Mouse (Mus musculus) lung, postnatal 25 days (tissue): ENCODE results near the gene Cnksr1.
A peak's percentile ranks its signal among the peaks of the same experiment; 100 is the strongest.

ENCODE experiments used
- DNase-seq: peaks from one replicate; pipeline ENCODE4 v3.0.0; 2022; ENCODE audit warnings: low spot score

Gene Cnksr1

DNA sequence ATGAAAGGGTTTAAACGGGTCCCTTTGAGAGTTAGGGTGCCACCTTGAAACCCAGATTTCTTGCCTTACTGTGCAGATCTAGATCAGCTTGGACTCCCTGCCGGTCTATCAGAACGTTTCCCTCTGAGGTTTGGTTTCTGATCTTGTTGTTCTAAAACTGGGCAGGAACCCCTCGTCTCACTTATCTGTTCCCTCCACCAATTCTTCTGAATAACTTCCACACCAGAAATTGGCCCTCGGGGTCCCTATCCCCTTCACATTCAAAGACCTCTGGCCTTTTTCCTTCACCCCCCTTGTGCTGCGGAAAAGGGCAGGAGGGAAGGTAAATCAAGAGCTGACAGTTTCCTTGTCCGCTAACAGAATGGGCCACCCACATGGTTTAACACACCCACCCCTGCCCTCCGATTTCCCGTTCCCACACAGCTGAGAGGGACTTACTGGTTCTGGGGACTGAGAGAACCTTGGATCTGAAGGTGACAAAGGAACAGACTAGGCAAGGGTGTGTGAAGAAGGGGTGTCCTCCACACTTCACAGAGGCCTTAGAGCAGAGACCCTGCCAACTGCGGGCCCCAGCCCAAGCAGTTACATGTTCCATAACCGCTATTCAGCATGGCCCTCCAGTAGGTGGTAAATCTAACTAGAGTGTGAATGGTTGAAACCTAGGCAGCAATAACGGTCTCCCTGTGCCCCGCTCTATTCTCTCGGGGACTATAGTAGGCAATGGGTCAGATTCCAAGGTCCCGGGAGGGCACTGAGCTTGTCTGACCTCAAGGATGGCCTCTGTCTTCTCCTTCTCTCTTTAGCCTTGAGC is 14.9 kb upstream of the Cnksr1 start:
- DNase-seq = no peak

DNA sequence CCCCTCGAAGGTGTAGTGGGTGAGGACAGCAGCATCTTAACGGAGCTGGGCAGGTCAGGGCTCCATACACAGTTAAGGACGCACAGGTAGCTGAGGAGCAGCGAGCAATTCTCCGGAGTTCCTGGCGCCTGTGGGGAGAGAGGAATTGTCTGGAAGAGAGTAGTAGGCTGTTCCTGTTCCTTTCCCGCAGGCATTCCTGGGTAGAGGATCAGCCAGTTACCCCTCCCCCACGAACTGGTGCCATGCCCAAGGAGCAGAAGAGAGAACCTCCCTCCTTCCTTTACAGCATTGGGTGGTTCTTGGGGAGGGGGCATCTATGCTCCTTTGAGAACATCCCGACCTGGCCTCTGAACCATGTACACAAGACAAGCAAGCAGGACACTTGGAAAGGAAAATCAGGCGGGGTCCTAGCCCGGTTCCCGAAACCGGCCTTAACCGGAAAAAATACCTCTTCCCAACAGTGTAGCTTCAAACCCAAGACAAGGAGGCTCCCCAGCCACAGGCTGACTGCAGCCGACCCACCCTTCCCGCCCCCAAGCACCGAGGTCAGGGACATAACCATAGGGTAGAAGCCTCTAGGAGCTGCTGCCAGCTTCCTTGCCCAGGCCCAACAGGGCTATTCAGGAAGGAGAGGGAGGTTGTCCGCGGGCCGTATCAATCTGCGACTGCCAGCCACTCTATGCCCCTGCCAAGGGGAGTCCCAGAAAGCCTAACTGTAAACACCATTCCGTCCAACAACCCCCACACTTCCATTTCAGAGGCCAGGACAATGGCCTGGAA is 14.1 kb upstream of the Cnksr1 start:
- DNase-seq = no peak

DNA sequence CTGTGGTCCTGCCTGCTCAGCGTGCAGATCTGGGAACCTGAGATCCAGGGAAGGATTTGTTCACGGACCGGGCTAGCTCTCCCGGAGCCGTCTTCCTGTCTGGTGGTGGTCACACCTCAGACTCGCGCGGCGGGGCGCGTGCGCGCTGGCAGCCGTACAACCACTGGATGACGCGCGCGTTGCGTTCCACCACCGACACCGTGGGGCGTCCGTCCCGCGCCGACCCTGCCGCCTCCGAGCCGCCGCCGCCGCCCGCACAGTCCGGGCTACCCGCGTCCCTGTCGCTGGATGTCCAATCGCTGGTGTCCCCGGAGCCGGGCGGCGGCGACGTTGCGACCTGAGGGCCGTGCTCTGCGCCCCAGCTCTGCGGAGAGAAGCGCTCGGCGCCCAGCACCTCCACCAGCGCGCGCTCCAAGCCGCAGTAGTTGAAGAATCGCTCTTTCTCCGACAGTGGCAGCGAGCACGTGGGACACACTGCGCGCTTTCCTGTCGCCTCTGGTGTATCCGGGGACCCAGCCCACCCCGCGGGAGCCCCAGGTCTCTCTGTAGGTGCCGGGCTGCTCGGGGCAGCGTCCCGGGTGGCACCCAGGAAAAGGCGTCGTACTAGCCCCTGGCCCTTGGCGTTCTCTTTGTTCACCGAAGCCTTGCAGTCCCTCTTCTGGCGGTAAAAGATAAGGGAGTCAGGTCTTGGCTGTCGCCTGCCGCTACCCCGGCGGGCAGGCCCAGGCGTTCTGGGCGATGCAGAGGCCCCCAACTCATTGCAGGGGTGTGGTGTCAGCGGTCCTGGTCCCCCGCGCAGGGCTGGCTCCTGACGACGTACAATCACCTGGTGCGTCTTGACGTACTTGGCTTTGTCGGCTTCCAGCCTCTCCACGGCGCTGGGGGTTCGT is 13.3 kb upstream of the Cnksr1 start:
- DNase-seq = no peak

DNA sequence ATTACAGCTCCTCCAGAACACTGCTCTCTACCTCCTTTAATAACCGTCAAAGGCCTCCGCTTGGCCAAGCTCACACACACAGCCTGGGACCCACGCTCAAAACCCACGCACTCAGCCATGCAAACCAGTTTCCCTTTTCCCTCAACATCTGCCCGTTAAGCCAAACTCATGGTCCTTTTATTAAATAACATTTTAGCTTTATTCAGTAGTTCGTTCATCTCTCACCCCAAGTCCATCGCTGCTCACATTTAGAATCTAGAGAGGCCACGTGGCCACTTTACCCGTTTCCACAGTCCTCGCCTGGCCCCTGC is 12.7 kb upstream of the Cnksr1 start:
- DNase-seq = no peak

- DNase-seq = no peak
Measured at GRCm38 (mm10) chr4:134250116-134250929, 12.1 kb upstream of the Cnksr1 start.

DNA sequence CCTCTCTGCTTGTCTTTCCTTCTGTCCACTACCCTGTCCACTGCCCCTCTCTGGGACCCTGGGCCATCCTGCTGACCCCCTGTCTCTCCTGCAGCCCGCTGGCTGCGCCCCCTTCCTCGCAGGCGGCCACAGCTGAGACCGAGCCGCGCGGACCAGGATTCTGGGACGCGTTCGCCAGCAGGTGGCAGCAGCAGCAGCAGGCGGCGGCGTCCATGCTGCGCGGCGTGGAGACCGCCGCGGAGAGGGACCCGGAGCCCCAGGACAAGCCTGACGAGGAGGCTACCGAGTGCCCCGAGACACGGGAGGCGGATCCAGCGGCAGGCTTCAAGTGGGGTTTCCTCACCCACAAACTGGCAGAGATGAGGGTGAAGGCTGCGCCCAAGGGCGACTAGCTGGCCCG is 11.5 kb upstream of the Cnksr1 start:
- no peak for DNase-seq

GRCm38 (mm10) chr4:134246719-134247258 is 8.6 kb upstream of the Cnksr1 start, which contains the start of gene Gm30191:
Gm30191 (plus strand) TSS chr4:134246935.
- DNase-seq = no peak

GRCm38 (mm10) chr4:134246256-134246655 is 8.1 kb upstream of the Cnksr1 start:
- DNase-seq = no peak

DNA sequence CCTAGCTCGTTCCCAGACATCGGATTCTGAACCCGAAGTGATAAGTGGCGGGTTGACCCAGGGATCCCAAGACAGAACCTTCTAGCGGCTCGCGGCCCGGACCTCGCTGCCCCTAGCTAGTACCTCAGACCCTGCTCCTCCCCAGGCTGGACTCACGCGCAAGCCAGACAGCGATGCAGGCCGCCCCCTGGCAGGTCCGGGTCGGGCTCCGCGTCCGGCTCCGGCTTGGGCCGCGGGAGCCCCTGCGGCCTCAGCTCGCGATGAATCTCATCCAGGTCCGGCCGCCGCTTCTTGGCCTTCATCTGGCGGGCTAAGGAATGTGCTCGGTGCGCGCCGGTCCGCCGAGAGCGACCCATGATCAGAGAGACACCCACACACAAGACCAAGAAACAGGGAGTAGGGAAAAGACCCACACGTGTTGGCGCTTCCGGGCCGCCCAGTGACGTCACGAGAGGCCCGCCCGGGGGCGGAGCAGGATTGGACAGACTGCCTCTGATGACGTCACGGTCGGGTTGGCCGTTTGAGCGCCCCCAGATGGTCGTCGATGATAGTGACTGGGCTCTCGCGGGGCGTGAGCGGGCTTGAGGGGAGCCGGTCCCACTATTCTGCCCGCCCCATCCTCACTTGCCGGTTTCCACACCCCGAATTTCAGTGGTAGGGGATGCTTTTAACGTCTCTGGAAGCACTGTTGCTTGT is 7.1 kb upstream of the Cnksr1 start, which contains the start of gene Zfp593:
Zfp593 (minus strand) TSS at position 445 of the 696 bp plus-strand sequence.
- DNase-seq = peak; percentile 95

DNA sequence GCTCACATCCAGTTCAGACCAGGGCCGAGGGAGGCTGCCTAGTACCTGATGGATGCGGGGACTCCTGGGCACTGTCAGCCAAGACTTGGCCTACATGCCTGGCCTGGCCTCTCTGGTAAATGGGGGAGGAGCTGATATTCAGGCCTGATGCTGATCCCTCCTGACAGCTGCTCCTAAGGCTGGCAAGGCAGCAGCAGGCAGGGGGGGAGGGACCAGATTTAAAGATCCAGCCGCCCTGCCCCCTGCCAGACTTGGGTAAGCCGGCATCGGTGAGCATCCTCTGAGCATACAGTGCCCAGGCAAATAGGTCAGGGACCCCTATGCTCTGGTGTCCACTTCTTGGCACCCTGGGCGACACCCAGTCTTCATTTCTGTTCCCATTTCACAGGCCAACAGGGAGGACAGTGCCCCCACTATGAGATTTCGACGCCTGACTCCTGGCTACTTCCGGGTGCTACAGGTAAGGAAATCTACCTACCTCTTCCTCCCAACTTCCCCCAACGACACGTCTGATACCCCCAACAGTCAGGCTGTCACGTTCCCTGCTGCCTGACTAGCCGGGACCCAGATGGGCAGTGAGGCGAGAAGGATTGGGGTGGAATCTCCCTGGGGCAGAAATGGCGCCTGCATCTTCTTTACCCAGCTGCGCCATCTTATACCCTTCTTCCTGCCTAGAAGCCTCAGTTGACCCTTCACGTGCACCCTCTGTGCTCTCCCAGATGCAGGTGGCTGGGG is 5.5 kb upstream of the Cnksr1 start, which contains the start of gene E130218I03Rik:
E130218I03Rik (plus strand) TSS at position 147 of the 735 bp plus-strand sequence.
- no peak for DNase-seq

GRCm38 (mm10) chr4:134238686-134239085 is 487 bp upstream of the Cnksr1 start:
- no peak for DNase-seq

- DNase-seq = no peak
Measured at GRCm38 (mm10) chr4:134237582-134238278, 469 bp downstream of the Cnksr1 start.

GRCm38 (mm10) chr4:134234876-134235275 is 3.3 kb downstream of the Cnksr1 start:
- no peak for DNase-seq

GRCm38 (mm10) chr4:134230431-134230830 is 7.8 kb downstream of the Cnksr1 start:
- no peak for DNase-seq

DNA sequence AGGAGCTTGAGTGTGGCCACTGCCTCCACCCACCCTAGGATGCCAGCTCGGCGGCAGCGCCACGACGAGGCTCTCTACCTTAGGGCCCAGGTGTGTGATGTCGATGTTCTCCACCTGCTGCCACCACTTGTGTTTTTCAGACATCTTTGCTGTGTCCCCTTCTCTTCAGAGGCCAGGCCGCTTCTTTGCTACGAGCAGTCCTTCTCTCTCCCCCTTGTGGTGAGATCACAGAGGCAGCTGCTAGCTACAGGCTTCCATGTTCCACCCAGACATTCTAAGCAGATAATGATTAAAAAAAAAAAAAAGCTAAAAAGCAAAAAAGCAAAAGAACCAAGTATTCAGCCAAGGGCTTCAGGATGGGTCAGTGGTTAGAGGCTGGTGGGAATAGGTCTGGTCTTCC is 11.0 kb downstream of the Cnksr1 start, which contains the start of gene Catsper4:
Catsper4 (minus strand) TSS at position 190 of the 400 bp plus-strand sequence.
- no peak for DNase-seq

DNA sequence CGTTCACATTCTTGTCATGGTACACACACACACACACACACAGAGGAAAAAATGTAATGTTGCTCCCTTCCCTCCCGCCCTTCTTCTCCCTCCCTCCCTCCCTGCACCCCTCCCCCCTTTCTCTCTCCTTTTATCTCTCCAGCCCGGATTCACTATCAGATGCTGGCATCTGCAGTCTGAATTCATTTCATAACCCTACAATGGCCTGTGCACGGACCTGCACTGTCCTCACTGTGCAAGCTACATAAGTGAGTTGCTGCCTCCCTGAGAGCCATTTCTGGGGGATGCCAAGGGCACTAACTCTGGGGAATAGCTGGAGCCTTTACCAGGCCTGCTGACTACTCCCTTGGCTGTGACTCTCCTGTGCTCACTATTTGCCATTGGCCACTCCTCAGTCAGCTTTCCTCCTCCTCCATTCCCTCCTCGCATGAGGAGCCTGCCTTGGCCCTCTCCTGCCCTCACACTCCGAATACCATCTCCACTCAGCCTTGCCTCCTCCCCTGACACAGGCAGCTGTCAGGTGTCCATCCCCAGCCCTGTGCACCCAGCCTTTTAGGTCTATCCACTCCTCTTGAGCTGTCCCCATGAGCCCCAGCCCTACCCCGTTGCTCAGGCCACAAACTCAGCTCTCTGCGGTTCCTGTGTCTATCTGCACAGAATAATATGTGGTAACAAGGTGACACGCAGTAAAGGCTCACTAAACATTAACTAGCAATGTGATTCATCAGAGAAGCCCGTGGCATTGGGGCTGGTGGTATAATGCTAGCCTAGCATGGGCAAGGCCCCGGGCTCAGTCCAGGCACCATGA is 15.2 kb downstream of the Cnksr1 start:
- no peak for DNase-seq

DNA sequence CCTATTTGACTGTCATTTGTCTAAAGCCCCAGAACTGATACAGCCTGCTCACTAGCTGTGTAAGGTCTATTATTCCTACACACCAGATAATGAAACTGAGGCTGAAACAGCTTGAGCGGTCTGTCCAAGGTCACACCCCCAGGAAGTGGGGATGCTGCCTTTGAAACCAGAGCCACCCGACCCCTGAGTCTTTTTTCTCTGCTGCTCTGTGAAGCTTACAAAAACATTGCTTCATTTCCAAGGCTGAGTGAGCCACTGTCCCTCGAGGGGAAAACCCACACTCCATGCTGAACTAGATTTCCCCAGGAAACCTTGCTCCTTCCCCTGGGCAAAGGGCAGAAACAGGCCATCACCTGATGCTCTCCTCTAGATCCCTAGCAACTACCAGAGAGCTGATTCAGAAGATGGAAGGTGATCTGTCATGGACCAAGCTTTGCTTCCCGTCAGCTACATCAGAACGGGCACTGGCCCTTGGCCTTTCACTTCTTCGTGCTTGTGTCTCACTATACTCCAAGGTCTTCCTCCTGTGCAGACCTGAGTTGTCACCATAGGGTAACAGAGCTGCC is 31.6 kb downstream of the Cnksr1 start:
- DNase-seq = no peak
